Mouse (Mus musculus): ENCODE measurements around the gene Trhr2. TPM values are rescaled to one million over a fixed set of nuclear protein-coding genes. Genes with fewer than 3 reads are reported as not detected.

Trhr2 gene
- polyA plus RNA-seq, 1 experiment, result 0.35 TPM

DNA sequence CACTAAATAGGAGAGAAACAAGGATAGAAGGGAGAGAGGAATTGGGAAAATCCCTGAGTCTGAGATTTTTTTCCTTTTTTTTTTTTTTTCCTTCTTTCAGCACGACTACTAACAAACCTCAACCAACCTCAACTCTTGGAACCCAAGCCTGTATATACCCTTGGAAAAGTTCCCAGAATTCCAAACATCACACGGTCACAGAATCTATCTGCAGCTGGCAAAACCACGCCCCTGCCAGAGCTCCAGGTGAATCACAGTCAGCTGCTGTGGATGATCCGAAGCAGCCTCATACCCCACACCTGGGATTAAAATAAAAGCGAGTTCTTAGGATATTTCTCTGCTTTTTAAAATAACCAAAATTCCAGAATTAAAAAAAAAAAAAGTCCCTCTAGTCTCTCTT lies 18.2 kb downstream of the Trhr2 start:
- 50% methylated on average over 5 of the region's 5 CpGs for WGBS
- TF ChIP-seq CTCF (IDR thresholded peaks at IDR 0.05; ENCODE audit: borderline replicate concordance, control insufficient read depth, extremely low read depth, insufficient read depth, low read length, poor library complexity), result no peak
- no peak for TF ChIP-seq POLR2A (IDR thresholded peaks at IDR 0.05; ENCODE audit: control insufficient read depth, extremely low read depth, insufficient read depth, low read length, poor library complexity)

GRCm38 (mm10) chr8:122341790-122342189 lies 18.8 kb downstream of the Trhr2 start:
- Histone ChIP-seq H3K4me1 (replicated peaks; ENCODE audit: control insufficient read depth, insufficient read depth, low read length) (peaks cover 28% of the 10 kb centered on the region), H3K36me3 (ENCODE audit: control insufficient read depth, insufficient read depth, low read length) (peaks cover 8% of the 10 kb centered on the region), H3K27me3 (ENCODE audit: control insufficient read depth, insufficient read depth, low read length) (no peaks in the 10 kb centered on the region), H3K27ac (ENCODE audit: control insufficient read depth, insufficient read depth, low read length) (no peak overlapping the region), H3K4me3 (ENCODE audit: control insufficient read depth, insufficient read depth, low read length) (no peak overlapping the region)
- no peak for TF ChIP-seq CTCF (IDR thresholded peaks at IDR 0.05; ENCODE audit: borderline replicate concordance, control insufficient read depth, extremely low read depth, insufficient read depth, low read length, poor library complexity)
- no peak for TF ChIP-seq POLR2A (IDR thresholded peaks at IDR 0.05; ENCODE audit: control insufficient read depth, extremely low read depth, insufficient read depth, low read length, poor library complexity)
- no peak for DNase-seq
- 86% methylated on average over 6 of the region's 6 CpGs for WGBS

More for the DNA sequence above, 18.2 kb downstream of the Trhr2 start:
- no peak for DNase-seq
- no peak overlapping the region for H3K4me3 ChIP-seq (ENCODE audit: control insufficient read depth, insufficient read depth, low read length)
- no peaks in the 10 kb centered on the region for H3K27me3 ChIP-seq (ENCODE audit: control insufficient read depth, insufficient read depth, low read length)
- H3K27ac ChIP-seq (ENCODE audit: control insufficient read depth, insufficient read depth, low read length), result no peak overlapping the region
- H3K36me3 ChIP-seq (ENCODE audit: control insufficient read depth, insufficient read depth, low read length), result peaks cover 2% of the 10 kb centered on the region; the same call in 1 of the 2 replicates
- H3K4me1 ChIP-seq (replicated peaks; ENCODE audit: control insufficient read depth, insufficient read depth, low read length), result peaks cover 28% of the 10 kb centered on the region

GRCm38 (mm10) chr8:122340761-122341160 lies 19.8 kb downstream of the Trhr2 start:
- no peak overlapping the region for H3K27ac ChIP-seq (ENCODE audit: control insufficient read depth, insufficient read depth, low read length)
- no peak overlapping the region for H3K4me3 ChIP-seq (ENCODE audit: control insufficient read depth, insufficient read depth, low read length)
- WGBS, result 94% methylated on average over 3 of the region's 3 CpGs
- H3K4me1 ChIP-seq (replicated peaks; ENCODE audit: control insufficient read depth, insufficient read depth, low read length), result peaks cover 27% of the 10 kb centered on the region
- TF ChIP-seq CTCF (IDR thresholded peaks at IDR 0.05; ENCODE audit: borderline replicate concordance, control insufficient read depth, extremely low read depth, insufficient read depth, low read length, poor library complexity) (no peak), POLR2A (IDR thresholded peaks at IDR 0.05; ENCODE audit: control insufficient read depth, extremely low read depth, insufficient read depth, low read length, poor library complexity) (no peak)
- DNase-seq, result no peak
- peaks cover 18% of the 10 kb centered on the region for H3K36me3 ChIP-seq (ENCODE audit: control insufficient read depth, insufficient read depth, low read length)
- H3K27me3 ChIP-seq (ENCODE audit: control insufficient read depth, insufficient read depth, low read length), result no peaks in the 10 kb centered on the region

GRCm38 (mm10) chr8:122338852-122339251 lies 21.7 kb downstream of the Trhr2 start:
- no peak overlapping the region for H3K27ac ChIP-seq (ENCODE audit: control insufficient read depth, insufficient read depth, low read length)
- H3K36me3 ChIP-seq (ENCODE audit: control insufficient read depth, insufficient read depth, low read length), result peaks cover 36% of the 10 kb centered on the region
- no peak overlapping the region for H3K4me3 ChIP-seq (ENCODE audit: control insufficient read depth, insufficient read depth, low read length)
- peaks cover 12% of the 10 kb centered on the region for H3K4me1 ChIP-seq (replicated peaks; ENCODE audit: control insufficient read depth, insufficient read depth, low read length)
- TF ChIP-seq POLR2A (IDR thresholded peaks at IDR 0.05; ENCODE audit: control insufficient read depth, extremely low read depth, insufficient read depth, low read length, poor library complexity), result no peak
- no peak for TF ChIP-seq CTCF (IDR thresholded peaks at IDR 0.05; ENCODE audit: borderline replicate concordance, control insufficient read depth, extremely low read depth, insufficient read depth, low read length, poor library complexity)
- 76% methylated on average over 6 of the region's 6 CpGs for WGBS
- no peaks in the 10 kb centered on the region for H3K27me3 ChIP-seq (ENCODE audit: control insufficient read depth, insufficient read depth, low read length)
- DNase-seq, result no peak

DNA sequence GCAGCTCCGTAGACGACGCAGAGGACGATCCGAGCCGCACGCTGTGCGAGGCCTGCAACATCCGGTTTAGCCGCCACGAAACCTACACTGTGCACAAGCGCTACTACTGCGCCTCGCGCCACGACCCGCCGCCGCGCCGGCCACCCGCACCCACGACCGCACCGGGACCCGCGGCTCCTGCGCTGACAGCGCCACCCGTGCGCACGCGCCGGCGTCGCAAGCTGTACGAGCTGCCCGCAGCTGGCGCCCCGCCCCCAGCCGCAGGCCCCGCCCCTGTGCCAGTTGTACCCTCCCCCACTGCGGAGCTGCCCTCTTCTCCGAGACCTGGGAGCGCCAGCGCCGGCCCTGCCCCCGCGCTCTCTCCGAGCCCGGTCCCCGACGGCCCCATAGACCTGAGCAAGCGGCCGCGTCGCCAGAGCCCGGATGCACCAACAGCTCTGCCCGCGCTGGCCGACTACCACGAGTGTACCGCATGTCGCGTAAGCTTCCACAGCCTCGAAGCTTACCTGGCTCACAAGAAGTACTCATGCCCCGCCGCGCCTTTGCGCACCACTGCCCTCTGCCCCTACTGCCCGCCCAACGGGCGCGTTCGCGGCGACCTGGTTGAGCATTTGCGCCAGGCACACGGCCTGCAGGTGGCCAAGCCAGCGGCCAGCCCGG lies 24.2 kb downstream of the Trhr2 start:
- TF ChIP-seq CTCF (IDR thresholded peaks at IDR 0.05; ENCODE audit: borderline replicate concordance, control insufficient read depth, extremely low read depth, insufficient read depth, low read length, poor library complexity) (no peak), POLR2A (IDR thresholded peaks at IDR 0.05; ENCODE audit: control insufficient read depth, extremely low read depth, insufficient read depth, low read length, poor library complexity) (no peak)
- no peaks in the 10 kb centered on the region for H3K27me3 ChIP-seq (ENCODE audit: control insufficient read depth, insufficient read depth, low read length)
- WGBS, result 97% methylated on average over 81 of the region's 81 CpGs
- H3K4me3 ChIP-seq (ENCODE audit: control insufficient read depth, insufficient read depth, low read length), result no peak overlapping the region
- H3K36me3 ChIP-seq (ENCODE audit: control insufficient read depth, insufficient read depth, low read length), result peaks cover 40% of the 10 kb centered on the region
- peaks cover 1% of the 10 kb centered on the region for H3K4me1 ChIP-seq (replicated peaks; ENCODE audit: control insufficient read depth, insufficient read depth, low read length)
- H3K27ac ChIP-seq (ENCODE audit: control insufficient read depth, insufficient read depth, low read length), result no peak overlapping the region
- DNase-seq, result no peak

GRCm38 (mm10) chr8:122335638-122336250 lies 24.8 kb downstream of the Trhr2 start:
- no peak overlapping the region for H3K4me3 ChIP-seq (ENCODE audit: control insufficient read depth, insufficient read depth, low read length)
- DNase-seq, result no peak
- H3K36me3 ChIP-seq (ENCODE audit: control insufficient read depth, insufficient read depth, low read length), result peaks cover 40% of the 10 kb centered on the region
- no peaks in the 10 kb centered on the region for H3K27me3 ChIP-seq (ENCODE audit: control insufficient read depth, insufficient read depth, low read length)
- H3K27ac ChIP-seq (ENCODE audit: control insufficient read depth, insufficient read depth, low read length), result no peak overlapping the region
- H3K4me1 ChIP-seq (replicated peaks; ENCODE audit: control insufficient read depth, insufficient read depth, low read length), result peaks cover 7% of the 10 kb centered on the region
- WGBS, result 97% methylated on average over 57 of the region's 57 CpGs
- TF ChIP-seq POLR2A (IDR thresholded peaks at IDR 0.05; ENCODE audit: control insufficient read depth, extremely low read depth, insufficient read depth, low read length, poor library complexity) (no peak), CTCF (IDR thresholded peaks at IDR 0.05; ENCODE audit: borderline replicate concordance, control insufficient read depth, extremely low read depth, insufficient read depth, low read length, poor library complexity) (no peak)

All from thymus, adult 2 months (tissue).